Mouse (Mus musculus) olfactory bulb, adult 2 months (tissue): ENCODE measurements around the gene Gm45799. TPM values are rescaled to one million over a fixed set of nuclear protein-coding genes. Genes with fewer than 3 reads are reported as not detected.
A peak's percentile ranks its signal among the peaks of the same experiment; 100 is the strongest.

Experiments used
- H3K27ac ChIP-seq: fragments of 200-500 bp; 2 replicates; pipeline ENCODE4 v1.5.1; 2012; ENCODE audit warnings: low read depth, low read length; ENCODE audit not compliant: insufficient read depth
- H3K4me1 ChIP-seq: fragments of 200-500 bp; 2 replicates; pipeline ENCODE4 v1.6.1; 2012; ENCODE audit warnings: low read length; ENCODE audit not compliant: control insufficient read depth, insufficient read depth
- H3K4me3 ChIP-seq: fragments of 200-500 bp; 2 replicates; pipeline ENCODE4 v1.5.1; 2012; ENCODE audit warnings: mild to moderate bottlenecking, low read depth, low read length, moderate library complexity; ENCODE audit not compliant: insufficient read depth
- CTCF ChIP-seq: fragments of 200-500 bp; IDR thresholded peaks from 2 replicates; pipeline ENCODE4 v1.5.1; 2012; ENCODE audit warnings: low read depth, mild to moderate bottlenecking, low read length, moderate library complexity; ENCODE audit not compliant: insufficient read depth
- POLR2A ChIP-seq: fragments of 200-500 bp; IDR thresholded peaks from 2 replicates; pipeline ENCODE4 v1.6.1; 2012; ENCODE audit warnings: mild to moderate bottlenecking, low read depth, low read length, moderate library complexity; ENCODE audit not compliant: insufficient read depth
- whole genome bisulfite sequencing: fragments of 180-500 bp; shearing (Covaris S2); methylation state at CpG from one replicate; pipeline ENCODE4 v1.1.7; 2018; 5-methylcytosine and 5-hydroxymethylcytosine counted together
- polyA plus RNA-seq: library from polyadenylated mRNA; stranded (reverse); fragments of >200 nt; gene quantifications from 2 replicates; pipeline ENCODE4 v1.2.4, GENCODE M21; 2012; ENCODE audit warnings: low replicate concordance; ENCODE audit not compliant: missing spikeins, insufficient read depth, insufficient read length

Gm45799 gene
- polyA plus RNA-seq, 1 experiment, result not detected

DNA sequence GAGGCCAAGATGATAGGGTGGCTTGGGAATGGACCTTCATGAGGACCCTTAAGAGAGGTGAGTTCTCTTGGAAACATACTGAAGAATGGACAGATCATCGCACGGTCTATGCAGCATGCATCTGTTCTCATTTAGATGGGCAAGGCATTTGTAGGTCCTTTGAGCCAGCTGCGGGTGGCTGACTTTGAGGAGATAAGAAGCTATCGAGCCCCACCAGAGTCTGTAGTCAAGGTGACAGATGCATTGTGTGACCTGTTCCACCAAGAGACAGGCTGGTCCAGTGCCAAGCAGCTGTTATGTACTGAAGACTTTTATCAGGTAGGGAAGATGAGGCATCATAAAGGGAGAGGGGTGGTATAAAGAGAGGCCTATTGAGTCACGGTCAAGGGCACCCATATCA lies 68.4 kb downstream of the Gm45799 start:
- 96% methylated on average over 5 of the region's 5 CpGs for WGBS
- Histone ChIP-seq H3K27ac (no peak overlapping the region), H3K4me3 (no peak overlapping the region), H3K4me1 (no peaks in the 10 kb centered on the region)
- no peak for TF ChIP-seq POLR2A
- TF ChIP-seq CTCF, result no peak

DNA sequence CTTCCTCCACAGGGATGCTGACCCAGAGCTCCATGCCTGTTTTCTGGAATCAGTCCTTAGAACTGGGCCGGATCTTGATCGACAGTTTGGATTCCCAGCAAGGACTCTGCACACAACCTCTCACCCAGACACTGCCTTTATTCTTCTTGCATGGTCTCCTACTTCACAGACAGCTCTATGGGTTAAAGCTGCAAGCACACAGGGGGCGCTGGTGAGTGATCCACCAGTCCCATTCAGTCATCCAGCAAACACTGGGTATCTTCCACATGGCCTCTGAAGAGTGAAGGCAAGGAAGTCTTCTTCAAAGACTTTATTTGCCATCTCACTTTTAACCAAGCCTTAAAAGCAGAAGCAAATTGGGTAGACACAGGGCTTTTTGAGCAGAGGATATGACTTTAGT lies 75.0 kb downstream of the Gm45799 start:
- 55% methylated on average over 3 of the region's 3 CpGs for WGBS
- TF ChIP-seq POLR2A (no peak), CTCF (no peak)
- H3K4me3 ChIP-seq, result no peak overlapping the region
- H3K4me1 ChIP-seq, result no peaks in the 10 kb centered on the region
- no peak overlapping the region for H3K27ac ChIP-seq

DNA sequence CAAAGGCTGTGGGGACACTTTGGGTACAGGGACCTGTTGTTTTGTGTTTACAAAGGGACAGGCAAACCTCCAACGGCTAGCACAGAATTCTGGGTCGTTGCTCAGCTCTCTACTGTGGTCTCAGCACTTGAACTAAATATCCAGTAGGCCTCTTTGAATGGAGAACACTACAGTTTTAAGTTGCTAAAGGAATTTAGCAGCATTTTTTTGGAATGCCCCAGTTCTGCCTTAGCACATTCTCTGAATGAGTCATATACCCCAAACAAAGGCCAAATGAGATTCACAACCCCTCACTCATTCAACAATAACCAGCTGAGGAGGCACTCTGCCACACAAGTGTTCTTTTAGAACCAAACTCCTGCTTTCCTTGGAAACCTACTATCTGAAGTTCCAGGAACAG lies 81.6 kb downstream of the Gm45799 start:
- 26% methylated on average over 2 of the region's 2 CpGs for WGBS
- Histone ChIP-seq H3K4me1 (no peaks in the 10 kb centered on the region), H3K4me3 (no peak overlapping the region), H3K27ac (no peak overlapping the region)
- TF ChIP-seq POLR2A, result no peak

DNA sequence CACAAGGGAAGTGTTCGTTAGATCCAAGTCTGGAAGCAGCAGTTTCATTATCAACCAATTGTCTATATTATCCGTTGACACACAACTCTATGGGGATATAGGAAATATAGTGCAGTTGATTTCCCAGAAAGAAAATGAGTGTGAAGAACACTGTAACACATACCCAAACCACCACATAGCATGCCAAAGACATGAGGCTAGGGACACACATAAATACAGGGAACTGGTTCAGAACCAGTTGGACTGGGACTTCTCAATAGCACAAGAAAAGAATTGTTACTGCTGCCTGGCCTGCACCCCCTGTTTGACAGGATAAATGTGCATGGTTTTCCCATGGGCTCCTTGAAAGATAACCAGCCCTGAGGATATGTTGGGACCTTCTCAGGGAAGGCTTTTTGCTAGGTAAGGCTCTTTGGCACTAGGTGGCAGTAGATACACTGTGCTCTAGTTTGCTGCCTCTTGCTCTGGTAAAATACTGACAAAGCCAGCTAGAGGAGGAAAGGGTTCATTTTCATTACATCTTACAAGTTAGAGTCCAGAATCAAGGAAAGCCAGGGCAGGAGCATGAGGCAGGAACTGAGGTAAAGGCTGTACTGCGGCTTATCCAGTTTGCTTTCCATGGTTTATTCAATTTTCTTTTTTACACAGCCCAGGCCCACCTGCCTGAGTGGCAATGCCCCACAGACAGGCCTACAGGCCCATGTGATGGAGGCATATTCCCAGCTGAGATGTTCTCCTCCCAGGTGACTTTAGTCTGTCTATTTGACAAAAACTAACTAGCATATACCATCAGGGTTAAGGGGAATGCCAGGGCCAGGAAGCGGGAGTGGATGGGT lies 86.0 kb downstream of the Gm45799 start:
- Histone ChIP-seq H3K27ac (peak overlapping the region; percentile 37; the same call in 1 of the 2 replicates), H3K4me3 (no peak overlapping the region), H3K4me1 (no peaks in the 10 kb centered on the region)
- 79% methylated on average over 4 of the region's 4 CpGs for WGBS
- no peak for TF ChIP-seq POLR2A

DNA sequence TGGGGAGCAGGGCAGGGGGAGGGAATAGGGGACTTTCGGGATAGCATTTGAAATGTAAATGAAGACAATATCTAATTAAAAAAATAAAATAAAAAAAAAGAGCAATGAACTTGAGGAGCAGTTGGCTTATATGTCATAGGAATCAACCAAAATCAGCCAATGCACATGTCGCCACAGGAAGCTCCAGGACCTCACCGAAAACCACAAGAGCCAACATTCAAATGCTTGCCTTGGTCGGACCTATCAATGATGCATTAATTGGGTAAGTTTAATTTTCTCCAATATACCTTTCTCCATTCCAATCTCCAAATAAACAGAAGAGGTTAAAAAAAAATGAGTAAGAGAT lies 86.6 kb downstream of the Gm45799 start:
- 87% methylated on average over 4 of the region's 4 CpGs for WGBS
- Histone ChIP-seq H3K4me3 (no peak overlapping the region), H3K27ac (no peak overlapping the region), H3K4me1 (no peaks in the 10 kb centered on the region)
- no peak for TF ChIP-seq CTCF
- TF ChIP-seq POLR2A, result no peak

DNA sequence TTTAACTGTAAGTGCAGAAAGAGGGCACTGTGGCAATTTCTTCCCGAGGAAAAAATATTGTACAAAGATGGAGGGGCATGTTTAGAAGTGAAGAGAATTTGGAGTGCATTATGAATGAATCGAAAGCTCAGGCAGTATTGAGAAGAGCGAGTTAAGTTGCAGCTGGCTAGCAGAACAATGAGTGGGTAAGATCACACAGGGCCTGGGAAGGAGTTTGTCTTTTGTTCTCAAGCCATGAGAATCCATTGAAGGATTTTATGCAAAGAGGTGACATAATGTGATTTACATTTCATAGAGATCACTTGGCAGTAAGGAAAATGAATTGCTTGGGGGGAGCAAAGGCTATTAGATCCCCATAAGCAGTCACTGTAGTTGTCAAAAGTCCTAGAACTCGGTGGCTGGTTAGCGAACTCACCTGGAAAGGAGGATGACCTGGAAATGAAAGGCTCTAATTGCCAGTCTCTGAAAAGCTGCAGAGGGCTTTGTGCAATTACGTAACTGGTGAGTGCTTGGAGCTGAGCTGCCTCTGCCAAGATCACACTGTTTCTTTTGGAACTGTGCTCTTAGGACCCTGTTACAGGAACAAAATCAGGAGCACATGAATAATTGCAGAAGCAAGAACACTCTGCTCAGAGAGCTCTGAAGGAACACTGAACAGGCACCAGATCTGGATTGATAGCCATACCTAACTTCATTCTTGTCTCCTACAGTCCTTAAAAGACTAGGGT lies 88.5 kb downstream of the Gm45799 start:
- WGBS, result 22% methylated on average over 6 of the region's 6 CpGs
- H3K4me3 ChIP-seq, result no peak overlapping the region
- no peaks in the 10 kb centered on the region for H3K4me1 ChIP-seq
- H3K27ac ChIP-seq, result peak overlapping the region; percentile 69
- TF ChIP-seq POLR2A, result no peak
- TF ChIP-seq CTCF, result no peak

DNA sequence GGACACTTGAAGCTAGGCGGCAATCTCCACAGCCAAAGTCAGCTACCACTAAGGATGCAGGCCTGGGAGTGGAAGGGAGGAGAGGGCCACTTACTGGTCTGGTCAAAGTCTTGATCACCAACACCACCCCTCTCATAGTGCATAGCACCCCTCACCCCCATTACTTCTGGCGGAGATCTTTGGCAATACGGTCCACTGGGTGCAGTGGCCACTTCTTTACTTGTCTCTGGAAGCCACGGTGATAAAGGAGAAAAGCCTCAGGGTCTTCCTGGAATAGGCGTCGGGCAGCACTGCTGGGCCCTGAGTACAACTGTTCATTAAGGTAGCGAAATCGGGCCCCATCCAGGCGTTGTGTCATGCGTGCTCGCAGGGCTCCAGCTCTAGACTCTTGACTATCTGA lies 93.5 kb downstream of the Gm45799 start:
- H3K27ac ChIP-seq, result no peak overlapping the region
- WGBS, result 94% methylated on average over 11 of the region's 11 CpGs
- H3K4me3 ChIP-seq, result no peak overlapping the region
- TF ChIP-seq POLR2A (no peak), CTCF (no peak)
- H3K4me1 ChIP-seq, result no peaks in the 10 kb centered on the region; the same call in 1 of the 2 replicates

Other genes starting within 250 kb of the Gm45799 start
- gene Fam160a2, start 240.5 kb upstream of the Gm45799 start, polyA plus RNA-seq, result not detected in 2 replicates
- gene Cnga4, start 236.0 kb upstream of the Gm45799 start, polyA plus RNA-seq, result not detected in 2 replicates
- gene Cckbr, start 214.8 kb upstream of the Gm45799 start, polyA plus RNA-seq, result not detected in 2 replicates
- gene Cavin3, start 158.3 kb upstream of the Gm45799 start, polyA plus RNA-seq, result not detected in 2 replicates
- gene Smpd1, start 86.2 kb upstream of the Gm45799 start, polyA plus RNA-seq, result not detected in 2 replicates
- not detected in 2 replicates for gene Apbb1, start 58.9 kb upstream of the Gm45799 start, polyA plus RNA-seq
- not detected in 2 replicates for gene Hpx, start 40.4 kb upstream of the Gm45799 start, polyA plus RNA-seq
- gene Trim3, start 7.0 kb upstream of the Gm45799 start, polyA plus RNA-seq, result not detected in 2 replicates
- not detected in 2 replicates for gene Timm10b, start 496 bp upstream of the Gm45799 start, polyA plus RNA-seq
- gene Arfip2, start 136 bp upstream of the Gm45799 start, polyA plus RNA-seq, result not detected in 2 replicates
- gene Dnhd1, start 10.3 kb downstream of the Gm45799 start, polyA plus RNA-seq, result not detected in 2 replicates
- not detected in 2 replicates for gene Ilk, start 96.0 kb downstream of the Gm45799 start, polyA plus RNA-seq
- not detected in 2 replicates for gene Rrp8, start 96.8 kb downstream of the Gm45799 start, polyA plus RNA-seq
- not detected in 2 replicates for gene Taf10, start 103.8 kb downstream of the Gm45799 start, polyA plus RNA-seq
- gene Tpp1, start 111.7 kb downstream of the Gm45799 start, polyA plus RNA-seq, result 125 TPM in 1 of 2 replicates, not detected in the other
- gene Dchs1, start 147.1 kb downstream of the Gm45799 start, polyA plus RNA-seq, result not detected in 2 replicates
- gene Mrpl17, start 170.5 kb downstream of the Gm45799 start, polyA plus RNA-seq, result not detected in 2 replicates